Mouse (Mus musculus): ENCODE measurements around the gene Spo11. TPM values are rescaled to one million over a fixed set of nuclear protein-coding genes. Genes with fewer than 3 reads are reported as not detected.

Gene Spo11
- polyA plus RNA-seq, 1 experiment from 2014 or later = 1.8 TPM

DNA sequence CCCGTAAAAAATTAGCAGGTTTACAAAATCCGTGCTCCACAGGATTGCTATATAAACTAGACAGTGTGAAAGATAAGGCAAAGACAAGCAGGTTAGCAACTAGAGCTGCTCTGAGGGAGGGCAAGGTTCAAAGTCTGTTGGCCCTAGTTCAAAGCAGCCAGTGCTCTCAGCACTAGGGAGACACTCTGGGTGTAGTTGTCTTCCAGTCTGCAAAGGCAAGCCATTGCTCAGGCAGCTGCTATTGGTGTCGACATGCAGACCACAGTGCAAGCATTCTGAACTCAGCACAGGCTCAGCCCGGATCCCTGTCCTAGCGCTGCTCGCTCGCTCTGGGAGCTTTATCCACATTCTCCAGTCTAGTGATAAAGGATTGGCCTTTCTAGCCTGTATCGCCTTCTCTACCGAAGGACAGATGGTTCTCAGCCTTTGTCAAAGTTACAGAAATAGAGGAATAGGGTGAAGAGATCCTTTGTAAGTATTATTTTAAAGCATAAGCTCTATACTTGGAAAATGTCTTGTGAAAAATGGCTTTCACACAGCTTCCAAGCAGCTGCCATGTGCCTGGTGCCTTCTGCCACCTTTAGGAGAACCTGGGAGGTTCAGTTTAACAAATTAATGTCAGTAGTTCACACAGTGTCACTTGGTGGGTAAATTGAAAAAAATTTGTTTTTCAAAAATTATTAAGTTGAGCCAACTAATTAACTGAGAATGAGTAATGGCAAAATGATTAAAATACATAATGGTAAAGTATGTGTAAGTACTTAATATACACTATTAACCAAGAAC is 5.5 kb downstream of the Spo11 start:
- Histone ChIP-seq H3K9me3 (ENCODE audit: control insufficient read depth, low read length) (no peaks in the 10 kb centered on the region), H3K4me2 (ENCODE audit: low read depth, low read length) (no peak overlapping the region), H3K4me3 (ENCODE audit: low read depth, low read length) (no peak overlapping the region), H3K27me3 (replicated peaks; ENCODE audit: control insufficient read depth, insufficient read depth, low read length) (no peaks in the 10 kb centered on the region), H3K27ac (replicated peaks; ENCODE audit: low read depth, low read length) (no peak overlapping the region), H3K36me3 (ENCODE audit: control insufficient read depth, insufficient read depth, low read length) (no peaks in the 10 kb centered on the region), H3K4me1 (ENCODE audit: control insufficient read depth, insufficient read depth, low read length) (no peaks in the 10 kb centered on the region; the same call in 1 of the 2 replicates), H3K9ac (ENCODE audit: low read depth, low read length) (no peak overlapping the region)
- no peak for ATAC-seq (ENCODE audit: low read depth)
- 74% methylated on average over 9 of the region's 9 CpGs for WGBS
- no peak for DNase-seq (ENCODE audit: low spot score)

DNA sequence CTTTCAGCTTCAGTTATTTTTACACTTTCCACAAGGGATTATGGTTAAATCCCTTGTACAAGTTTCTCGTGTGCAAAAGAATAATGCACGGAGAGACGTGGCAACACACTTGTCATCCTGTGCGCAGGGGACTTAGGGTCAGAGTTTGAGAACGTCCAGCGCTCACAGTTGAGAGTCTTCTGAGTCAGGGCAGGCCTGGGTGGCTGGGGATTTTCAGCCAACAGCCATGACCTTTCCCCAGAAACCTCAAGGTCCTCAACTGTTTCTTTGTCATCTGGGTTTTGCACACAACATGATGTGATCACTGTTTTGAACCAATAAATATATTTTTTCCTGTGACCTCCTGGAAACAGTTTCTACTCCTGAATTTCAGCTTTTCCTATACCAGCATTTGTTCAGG is 12.7 kb downstream of the Spo11 start:
- WGBS = 80% methylated on average over 6 of the region's 6 CpGs
- no peak overlapping the region for H3K4me3 ChIP-seq (ENCODE audit: low read depth, low read length)
- H3K36me3 ChIP-seq (ENCODE audit: control insufficient read depth, insufficient read depth, low read length) = no peaks in the 10 kb centered on the region
- H3K4me2 ChIP-seq (ENCODE audit: low read depth, low read length) = no peak overlapping the region
- H3K9me3 ChIP-seq (ENCODE audit: control insufficient read depth, low read length) = no peaks in the 10 kb centered on the region
- H3K27ac ChIP-seq (replicated peaks; ENCODE audit: low read depth, low read length) = no peak overlapping the region
- ATAC-seq (ENCODE audit: low read depth) (no peak), DNase-seq (ENCODE audit: low spot score) (no peak)
- no peaks in the 10 kb centered on the region for H3K4me1 ChIP-seq (ENCODE audit: control insufficient read depth, insufficient read depth, low read length)
- H3K9ac ChIP-seq (ENCODE audit: low read depth, low read length) = no peak overlapping the region
- H3K27me3 ChIP-seq (replicated peaks; ENCODE audit: control insufficient read depth, insufficient read depth, low read length) = no peaks in the 10 kb centered on the region

DNA sequence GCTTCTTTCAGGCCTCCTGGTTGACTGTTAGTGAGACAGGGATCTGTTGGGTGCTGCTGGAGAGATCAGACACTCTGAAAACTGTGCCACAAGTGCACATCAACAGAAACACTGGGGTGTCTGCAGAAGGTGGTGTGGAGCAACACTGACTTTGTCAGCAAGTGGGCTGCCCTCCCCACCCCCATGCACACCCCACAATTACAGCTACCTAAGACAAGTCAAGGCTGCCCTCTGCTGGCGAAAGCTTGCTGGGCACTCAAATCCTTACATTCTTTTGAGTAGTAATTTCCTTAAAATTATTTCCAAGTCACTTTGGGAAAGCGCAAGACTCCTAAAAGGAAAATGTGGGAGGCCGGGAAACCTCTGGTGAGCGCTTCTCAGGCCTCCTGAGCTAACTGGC is 18.7 kb downstream of the Spo11 start:
- Histone ChIP-seq H3K4me1 (ENCODE audit: control insufficient read depth, insufficient read depth, low read length) (peaks cover 6% of the 10 kb centered on the region), H3K4me3 (ENCODE audit: low read depth, low read length) (no peak overlapping the region), H3K36me3 (ENCODE audit: control insufficient read depth, insufficient read depth, low read length) (no peaks in the 10 kb centered on the region), H3K9me3 (ENCODE audit: control insufficient read depth, low read length) (no peaks in the 10 kb centered on the region), H3K27me3 (replicated peaks; ENCODE audit: control insufficient read depth, insufficient read depth, low read length) (no peaks in the 10 kb centered on the region), H3K27ac (replicated peaks; ENCODE audit: low read depth, low read length) (no peak overlapping the region), H3K4me2 (ENCODE audit: low read depth, low read length) (no peak overlapping the region), H3K9ac (ENCODE audit: low read depth, low read length) (no peak overlapping the region)
- no peak for ATAC-seq (ENCODE audit: low read depth)
- peak; percentile 89 for DNase-seq (ENCODE audit: low spot score)
- WGBS = 7% methylated on average over 4 of the region's 4 CpGs

GRCm38 (mm10) chr2:172997748-172998147 is 20.2 kb downstream of the Spo11 start:
- H3K9me3 ChIP-seq (ENCODE audit: control insufficient read depth, low read length) = no peaks in the 10 kb centered on the region
- no peak overlapping the region for H3K4me2 ChIP-seq (ENCODE audit: low read depth, low read length)
- 68% methylated on average over 11 of the region's 11 CpGs for WGBS
- H3K27me3 ChIP-seq (replicated peaks; ENCODE audit: control insufficient read depth, insufficient read depth, low read length) = no peaks in the 10 kb centered on the region
- peaks cover 9% of the 10 kb centered on the region for H3K4me1 ChIP-seq (ENCODE audit: control insufficient read depth, insufficient read depth, low read length)
- ATAC-seq (ENCODE audit: low read depth) (no peak), DNase-seq (ENCODE audit: low spot score) (no peak)
- no peak overlapping the region for H3K27ac ChIP-seq (replicated peaks; ENCODE audit: low read depth, low read length)
- H3K36me3 ChIP-seq (ENCODE audit: control insufficient read depth, insufficient read depth, low read length) = peaks cover 2% of the 10 kb centered on the region
- H3K9ac ChIP-seq (ENCODE audit: low read depth, low read length) = no peak overlapping the region
- H3K4me3 ChIP-seq (ENCODE audit: low read depth, low read length) = no peak overlapping the region

DNA sequence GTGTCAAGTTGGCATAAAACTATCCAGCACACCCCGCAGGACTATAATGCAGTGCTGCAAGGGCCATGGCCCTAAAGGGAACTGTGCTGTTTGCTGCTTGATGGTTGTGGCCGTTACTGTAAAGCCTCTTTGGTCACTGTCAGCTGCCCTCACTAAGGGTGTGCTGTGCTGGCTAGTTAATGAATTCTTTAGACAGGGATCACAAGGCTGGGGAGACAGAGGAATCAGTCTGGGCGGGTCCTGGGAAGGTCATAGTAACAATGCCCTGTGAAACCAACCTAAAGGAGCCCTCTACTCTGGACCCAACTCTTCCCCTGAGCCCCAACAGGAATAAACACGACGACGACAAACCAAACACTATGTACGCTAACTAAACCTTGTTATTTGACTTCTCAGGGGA is 21.0 kb downstream of the Spo11 start:
- Histone ChIP-seq H3K27me3 (replicated peaks; ENCODE audit: control insufficient read depth, insufficient read depth, low read length) (no peaks in the 10 kb centered on the region), H3K9ac (ENCODE audit: low read depth, low read length) (no peak overlapping the region), H3K4me2 (ENCODE audit: low read depth, low read length) (no peak overlapping the region), H3K36me3 (ENCODE audit: control insufficient read depth, insufficient read depth, low read length) (peaks cover 9% of the 10 kb centered on the region), H3K4me3 (ENCODE audit: low read depth, low read length) (no peak overlapping the region), H3K4me1 (ENCODE audit: control insufficient read depth, insufficient read depth, low read length) (peaks cover 9% of the 10 kb centered on the region), H3K27ac (replicated peaks; ENCODE audit: low read depth, low read length) (no peak overlapping the region), H3K9me3 (ENCODE audit: control insufficient read depth, low read length) (no peaks in the 10 kb centered on the region)
- ATAC-seq (ENCODE audit: low read depth) (no peak), DNase-seq (ENCODE audit: low spot score) (no peak)
- WGBS = 73% methylated on average over 7 of the region's 7 CpGs

GRCm38 (mm10) chr2:172999630-173000284 is 22.3 kb downstream of the Spo11 start, which contains the start of gene Rae1:
Rae1 (plus strand) TSS chr2:173000117.
- no peaks in the 10 kb centered on the region for H3K9me3 ChIP-seq (ENCODE audit: control insufficient read depth, low read length)
- H3K4me1 ChIP-seq (ENCODE audit: control insufficient read depth, insufficient read depth, low read length) = peaks cover 9% of the 10 kb centered on the region
- peak; percentile 97 for ATAC-seq (ENCODE audit: low read depth)
- peak within 1 kb of the TSS; percentile 97 for H3K4me3 ChIP-seq (ENCODE audit: low read depth, low read length)
- no peaks in the 10 kb centered on the region for H3K27me3 ChIP-seq (replicated peaks; ENCODE audit: control insufficient read depth, insufficient read depth, low read length)
- peaks cover 22% of the 10 kb centered on the region for H3K36me3 ChIP-seq (ENCODE audit: control insufficient read depth, insufficient read depth, low read length)
- peak within 1 kb of the TSS; percentile 86 for H3K4me2 ChIP-seq (ENCODE audit: low read depth, low read length)
- WGBS = under 1% methylated on average over 35 of the region's 45 CpGs
- H3K9ac ChIP-seq (ENCODE audit: low read depth, low read length) = peak within 1 kb of the TSS; percentile 96
- peak within 1 kb of the TSS; percentile 90 for H3K27ac ChIP-seq (replicated peaks; ENCODE audit: low read depth, low read length)
- DNase-seq (ENCODE audit: low spot score) = peak; percentile 98

- WGBS = 0% methylated on average over 13 of the region's 42 CpGs
- DNase-seq (ENCODE audit: low spot score) = peak; percentile 68
Measured at GRCm38 (mm10) chr2:173000285-173000652, 22.8 kb downstream of the Spo11 start.

GRCm38 (mm10) chr2:173000921-173001320 is 23.4 kb downstream of the Spo11 start:
- WGBS = 17% methylated on average over 8 of the region's 8 CpGs

More at GRCm38 (mm10) chr2:173000285-173000652, 22.8 kb downstream of the Spo11 start:
- Histone ChIP-seq H3K27me3 (replicated peaks; ENCODE audit: control insufficient read depth, insufficient read depth, low read length) (no peaks in the 10 kb centered on the region), H3K36me3 (ENCODE audit: control insufficient read depth, insufficient read depth, low read length) (peaks cover 27% of the 10 kb centered on the region), H3K4me1 (ENCODE audit: control insufficient read depth, insufficient read depth, low read length) (peaks cover 9% of the 10 kb centered on the region), H3K9me3 (ENCODE audit: control insufficient read depth, low read length) (no peaks in the 10 kb centered on the region), H3K9ac (ENCODE audit: low read depth, low read length) (peak overlapping the region; percentile 96), H3K27ac (replicated peaks; ENCODE audit: low read depth, low read length) (peak overlapping the region; percentile 90), H3K4me3 (ENCODE audit: low read depth, low read length) (peak overlapping the region; percentile 97), H3K4me2 (ENCODE audit: low read depth, low read length) (peak overlapping the region; percentile 86)
- ATAC-seq (ENCODE audit: low read depth) = peak; percentile 90

More at GRCm38 (mm10) chr2:173000921-173001320, 23.4 kb downstream of the Spo11 start:
- DNase-seq (ENCODE audit: low spot score) (no peak), ATAC-seq (ENCODE audit: low read depth) (no peak)
- peaks cover 9% of the 10 kb centered on the region for H3K4me1 ChIP-seq (ENCODE audit: control insufficient read depth, insufficient read depth, low read length)
- H3K27me3 ChIP-seq (replicated peaks; ENCODE audit: control insufficient read depth, insufficient read depth, low read length) = no peaks in the 10 kb centered on the region
- H3K27ac ChIP-seq (replicated peaks; ENCODE audit: low read depth, low read length) = peak overlapping the region; percentile 90
- peak overlapping the region; percentile 96 for H3K9ac ChIP-seq (ENCODE audit: low read depth, low read length)
- no peaks in the 10 kb centered on the region for H3K9me3 ChIP-seq (ENCODE audit: control insufficient read depth, low read length)
- peak overlapping the region; percentile 86 for H3K4me2 ChIP-seq (ENCODE audit: low read depth, low read length)
- peak overlapping the region; percentile 97 for H3K4me3 ChIP-seq (ENCODE audit: low read depth, low read length)
- H3K36me3 ChIP-seq (ENCODE audit: control insufficient read depth, insufficient read depth, low read length) = peaks cover 34% of the 10 kb centered on the region
